Mouse (Mus musculus): Measurements from ENCODE around the gene Pbx1. TPM values are rescaled to one million over a fixed set of nuclear protein-coding genes. Genes with fewer than 3 reads are reported as not detected.

The Pbx1 gene
- total RNA-seq, 2 experiments from 2014 or later: 16.9 to 29.3 TPM

GRCm38 (mm10) chr1:168118077-168118476, 314.0 kb downstream of the Pbx1 start:
- intact Hi-C loops (cut with DNase I): no loop called here
- no peak for TF ChIP-seq CTCF (IDR thresholded peaks at IDR 0.05)
- H3K4me3 ChIP-seq: no peak overlapping the region
- H3K27ac ChIP-seq: no peak overlapping the region
- DNase-seq: no peak

DNA sequence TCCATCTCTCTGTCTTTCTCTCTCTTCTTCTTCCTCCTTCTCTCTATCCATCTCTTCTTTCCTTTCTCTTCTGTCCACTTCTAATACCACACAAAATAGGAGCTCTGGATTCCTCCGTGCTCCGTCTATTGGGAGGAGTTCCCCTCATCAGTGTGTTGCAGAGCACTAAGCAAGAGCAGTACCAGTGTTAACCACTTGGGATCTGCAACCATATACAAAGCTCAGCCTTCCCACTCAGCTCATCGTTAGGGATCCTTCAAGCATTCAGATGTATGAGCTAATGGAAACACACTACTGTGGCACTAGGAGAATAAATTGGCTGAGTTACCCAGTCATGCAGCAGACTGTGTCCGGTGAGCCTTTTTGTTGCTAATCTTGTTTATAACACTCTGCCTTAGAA, 314.7 kb downstream of the Pbx1 start:
- DNase-seq: no peak
- TF ChIP-seq CTCF (IDR thresholded peaks at IDR 0.05): no peak
- intact Hi-C loops (cut with DNase I): no loop called here
- Histone ChIP-seq H3K27ac (no peak overlapping the region), H3K4me3 (no peak overlapping the region)

- intact Hi-C loops (cut with DNase I): no loop called here
- DNase-seq: no peak
- Histone ChIP-seq H3K4me3 (no peak overlapping the region), H3K27ac (no peak overlapping the region)
- no peak for TF ChIP-seq CTCF (IDR thresholded peaks at IDR 0.05)
Measured at GRCm38 (mm10) chr1:168109797-168110196, 322.3 kb downstream of the Pbx1 start.

DNA sequence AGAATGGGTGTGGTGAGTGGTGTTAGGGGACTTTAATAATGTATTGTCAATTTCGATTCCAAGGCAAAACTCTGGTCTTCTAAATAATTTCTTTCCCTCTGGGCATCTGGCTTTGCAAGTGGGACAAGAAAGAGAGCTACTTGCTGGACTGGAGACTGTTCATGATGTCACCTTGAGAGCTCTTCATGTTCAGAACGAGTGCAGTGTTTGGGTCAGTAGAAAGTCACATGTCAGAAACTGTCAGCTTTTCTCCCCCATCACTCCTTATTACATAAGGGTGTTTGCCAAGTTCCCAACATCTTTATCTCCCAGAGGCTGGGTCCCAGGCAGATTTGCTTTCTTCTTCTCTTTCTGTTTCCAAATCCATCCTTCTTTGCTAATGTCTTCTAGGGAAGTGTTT, 328.2 kb downstream of the Pbx1 start:
- DNase-seq: no peak
- Histone ChIP-seq H3K27ac (no peak overlapping the region), H3K4me3 (no peak overlapping the region)
- intact Hi-C loops (cut with DNase I): no loop called here
- no peak for TF ChIP-seq CTCF (IDR thresholded peaks at IDR 0.05)

GRCm38 (mm10) chr1:168101514-168101913, 330.6 kb downstream of the Pbx1 start:
- DNase-seq: no peak
- H3K4me3 ChIP-seq: no peak overlapping the region
- TF ChIP-seq CTCF (IDR thresholded peaks at IDR 0.05): no peak
- intact Hi-C loops (cut with DNase I): no loop called here
- H3K27ac ChIP-seq: no peak overlapping the region

- no peak overlapping the region for H3K4me3 ChIP-seq
- H3K27ac ChIP-seq: no peak overlapping the region
- DNase-seq: no peak
- no peak for TF ChIP-seq CTCF (IDR thresholded peaks at IDR 0.05)
- intact Hi-C loops (cut with DNase I): loop anchor here (10.0 kb wide), 1 partner anchor 226 kb away; no protein-coding TSS in a partner anchor
Measured at GRCm38 (mm10) chr1:168098806-168099205, 333.3 kb downstream of the Pbx1 start.

- no peak for DNase-seq
- Histone ChIP-seq H3K4me3 (no peak overlapping the region), H3K27ac (no peak overlapping the region)
- intact Hi-C loops (cut with DNase I): loop anchor here (5.0 to 10.0 kb wide), 3 partner anchors 118 to 1258 kb away; no protein-coding TSS in a partner anchor
- TF ChIP-seq CTCF (IDR thresholded peaks at IDR 0.05): no peak
Measured at GRCm38 (mm10) chr1:168094671-168095070, 337.4 kb downstream of the Pbx1 start.

GRCm38 (mm10) chr1:168093044-168093443, 339.0 kb downstream of the Pbx1 start:
- intact Hi-C loops (cut with DNase I): loop anchor here (5.0 to 10.0 kb wide), 3 partner anchors 119 to 1259 kb away; no protein-coding TSS in a partner anchor
- DNase-seq: peak; percentile 53
- peak; percentile 65 for TF ChIP-seq CTCF (IDR thresholded peaks at IDR 0.05)
- Histone ChIP-seq H3K27ac (no peak overlapping the region), H3K4me3 (no peak overlapping the region)

GRCm38 (mm10) chr1:168091627-168092026, 340.4 kb downstream of the Pbx1 start:
- intact Hi-C loops (cut with DNase I): loop anchor here (5.0 to 10.0 kb wide), 3 partner anchors 121 to 1261 kb away; no protein-coding TSS in a partner anchor
- Histone ChIP-seq H3K4me3 (no peak overlapping the region), H3K27ac (no peak overlapping the region)
- TF ChIP-seq CTCF (IDR thresholded peaks at IDR 0.05): no peak
- no peak for DNase-seq

- no peak for DNase-seq
- Histone ChIP-seq H3K27ac (no peak overlapping the region), H3K4me3 (no peak overlapping the region)
- no peak for TF ChIP-seq CTCF (IDR thresholded peaks at IDR 0.05)
- intact Hi-C loops (cut with DNase I): no loop called here
Measured at GRCm38 (mm10) chr1:168088680-168089079, 343.4 kb downstream of the Pbx1 start.

GRCm38 (mm10) chr1:168079394-168079767, 352.7 kb downstream of the Pbx1 start:
- Histone ChIP-seq H3K27ac (no peak overlapping the region), H3K4me3 (no peak overlapping the region)
- intact Hi-C loops (cut with DNase I): no loop called here
- DNase-seq: no peak
- no peak for TF ChIP-seq CTCF (IDR thresholded peaks at IDR 0.05)

- no peak for TF ChIP-seq CTCF (IDR thresholded peaks at IDR 0.05)
- H3K4me3 ChIP-seq: no peak overlapping the region
- no peak for DNase-seq
- no peak overlapping the region for H3K27ac ChIP-seq
- intact Hi-C loops (cut with DNase I): no loop called here
Measured at GRCm38 (mm10) chr1:168078746-168079393, 353.2 kb downstream of the Pbx1 start.

DNA sequence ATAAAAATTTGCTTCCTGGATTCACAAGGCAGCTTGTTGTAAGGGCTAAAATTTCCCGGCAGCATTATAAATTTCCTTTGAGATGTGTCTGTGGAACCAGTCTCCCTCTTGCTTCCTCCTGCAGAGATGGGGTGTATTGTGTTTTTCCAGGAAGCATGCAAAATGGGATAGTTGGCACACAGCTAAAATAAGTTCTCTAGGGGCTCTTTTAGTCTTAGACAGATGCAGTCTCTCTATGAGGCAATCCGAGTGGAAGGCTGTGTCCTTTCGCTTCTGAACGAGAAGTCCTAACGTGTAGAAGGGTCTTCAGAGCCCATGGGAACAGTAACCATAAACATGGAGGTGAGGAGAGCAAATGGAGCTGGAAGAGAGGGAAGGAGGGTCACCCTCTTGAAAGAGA, 360.1 kb downstream of the Pbx1 start:
- no peak for TF ChIP-seq CTCF (IDR thresholded peaks at IDR 0.05)
- Histone ChIP-seq H3K27ac (no peak overlapping the region), H3K4me3 (peak overlapping the region; percentile 47)
- intact Hi-C loops (cut with DNase I): no loop called here
- DNase-seq: no peak

DNA sequence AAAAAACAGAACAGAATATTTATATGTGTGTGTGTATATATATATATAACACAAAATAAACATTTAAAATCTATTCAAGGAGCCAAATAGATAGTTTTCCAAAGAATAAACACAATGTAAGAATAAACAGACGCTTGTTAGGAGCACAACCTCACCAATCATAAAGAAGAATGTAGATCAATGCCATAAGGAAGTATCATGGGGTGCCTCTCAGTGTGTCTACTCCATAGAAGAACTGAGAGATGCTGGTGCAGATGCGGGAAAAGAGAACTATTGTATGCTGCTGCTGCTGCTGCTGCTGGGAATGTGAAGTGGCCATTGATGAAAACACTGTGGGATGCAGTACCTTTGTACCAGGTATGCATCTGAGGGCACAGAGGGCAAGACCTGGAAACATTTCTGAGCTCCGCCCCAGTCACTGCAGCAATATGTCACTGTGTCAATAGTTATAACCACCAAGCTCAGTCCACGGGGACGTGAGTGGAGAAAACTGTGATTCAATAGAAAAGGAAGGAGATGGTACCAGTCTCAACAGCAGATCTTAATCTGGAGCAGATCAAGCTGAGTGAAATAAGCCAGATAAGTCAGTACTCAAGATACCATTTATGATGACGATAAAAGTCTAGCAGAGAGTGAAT, 361.7 kb downstream of the Pbx1 start:
- no peak for TF ChIP-seq CTCF (IDR thresholded peaks at IDR 0.05)
- H3K4me3 ChIP-seq: no peak overlapping the region
- DNase-seq: no peak
- intact Hi-C loops (cut with DNase I): no loop called here
- no peak overlapping the region for H3K27ac ChIP-seq

Data from gastrocnemius, adult 2 months (tissue).